Mouse (Mus musculus) A20 (cell line): Measurements from ENCODE around the gene Ostm1.

Experiments used
- DNase-seq: peaks from one replicate; pipeline ENCODE4 v3.0.0-alpha.2; 2011; ENCODE audit warnings: low read depth, low spot score

Gene Ostm1

DNA sequence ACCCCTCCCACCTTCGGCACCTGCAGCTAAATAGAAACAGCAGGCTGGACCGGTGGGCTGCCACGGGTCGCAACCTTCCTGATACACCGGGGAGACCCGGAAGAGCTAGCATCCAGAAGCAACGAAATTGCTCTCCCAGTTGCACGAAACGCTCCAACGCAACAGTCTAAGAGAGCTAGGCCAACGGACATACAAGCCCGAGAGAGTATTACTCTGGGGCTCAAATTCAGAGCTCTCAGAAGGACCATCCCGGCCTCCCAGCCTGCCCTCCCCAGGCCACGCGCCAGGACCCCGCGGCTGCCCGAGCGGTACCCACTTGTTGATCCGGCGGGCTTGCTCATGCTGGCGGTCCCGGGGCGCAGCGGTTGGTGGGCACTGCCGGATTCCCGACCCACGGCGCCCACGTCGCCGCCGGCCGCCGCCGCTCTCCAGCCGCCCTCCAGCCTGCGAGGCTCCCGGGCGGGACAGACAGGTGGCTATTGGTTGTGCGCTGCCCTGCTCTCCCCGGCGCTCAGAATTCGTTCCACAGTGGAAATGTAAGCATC is 984 bp upstream of the Ostm1 start:
- DNase-seq: no peak

DNA sequence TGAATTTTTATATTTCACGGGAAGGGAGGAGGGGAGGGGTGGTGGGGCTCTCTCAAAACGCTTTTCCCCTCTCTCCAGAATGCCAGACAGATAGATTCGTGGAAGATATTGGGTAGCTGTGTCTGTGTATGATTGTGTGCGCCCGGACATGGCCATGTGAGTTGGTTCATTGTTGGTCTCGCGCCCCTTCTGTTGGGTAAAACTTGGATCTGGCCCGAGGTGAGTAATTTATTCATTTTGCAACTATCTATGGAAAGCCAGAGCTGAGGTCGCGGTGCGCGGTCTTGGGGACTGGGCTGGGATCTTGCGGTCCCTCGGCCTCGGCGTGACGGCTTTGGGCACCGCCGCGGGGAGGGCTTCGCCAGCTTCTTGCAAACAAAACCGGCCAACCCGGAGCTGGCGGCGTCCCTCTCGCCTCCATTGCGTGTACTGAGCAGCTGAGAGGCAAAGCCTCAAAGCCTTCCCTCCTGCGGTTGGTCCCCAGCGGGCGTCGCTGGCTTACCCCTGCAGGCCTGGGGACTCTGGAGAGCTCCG is 347 bp downstream of the Ostm1 start:
- DNase-seq: no peak

DNA sequence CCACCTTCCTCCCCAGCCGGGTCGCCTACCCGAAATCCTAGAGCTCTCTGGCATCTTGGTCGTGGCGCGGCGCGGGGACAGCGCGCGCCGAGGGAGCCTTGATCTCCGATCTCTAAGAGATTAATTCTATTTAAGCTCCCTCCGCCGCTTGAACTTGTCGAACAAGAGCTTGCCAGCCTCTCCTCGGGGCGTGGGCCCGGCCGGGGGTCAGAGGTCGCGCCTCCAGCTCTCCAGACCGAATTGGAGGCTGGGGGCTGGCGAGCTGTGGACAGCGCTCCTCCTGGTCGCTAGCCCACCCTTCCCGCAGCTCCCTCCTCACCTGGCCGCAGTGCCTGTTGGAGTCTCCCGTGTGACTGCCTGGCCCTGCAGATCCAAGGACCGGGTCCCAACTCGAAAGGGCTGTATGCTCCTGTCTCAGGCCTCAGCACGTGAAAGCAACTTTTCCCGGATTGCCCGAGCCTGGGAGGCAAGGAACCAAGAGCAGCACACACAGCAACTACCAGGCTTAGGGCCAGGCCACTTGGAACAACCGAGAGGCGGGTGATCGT is 888 bp downstream of the Ostm1 start:
- no peak for DNase-seq

DNA sequence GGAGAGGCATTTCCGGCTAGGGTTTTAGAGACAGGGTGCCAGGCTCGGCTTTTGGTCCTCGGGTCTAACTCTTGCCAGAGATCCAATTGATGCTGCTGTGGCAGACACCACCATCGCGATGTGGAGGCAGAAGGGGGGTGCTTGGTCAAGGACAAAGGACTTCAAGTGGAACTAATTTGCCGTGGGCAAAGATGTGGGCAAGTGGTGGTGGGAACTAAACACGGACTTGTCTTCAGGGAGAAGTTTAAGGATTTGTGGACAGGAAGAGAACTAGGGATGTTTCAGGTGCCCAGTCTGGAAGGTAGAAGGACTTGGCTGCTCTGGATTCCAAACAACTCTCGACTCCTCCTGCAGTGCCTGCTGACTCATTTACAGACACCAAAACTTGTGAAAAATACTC is 1.5 kb downstream of the Ostm1 start:
- DNase-seq: no peak

DNA sequence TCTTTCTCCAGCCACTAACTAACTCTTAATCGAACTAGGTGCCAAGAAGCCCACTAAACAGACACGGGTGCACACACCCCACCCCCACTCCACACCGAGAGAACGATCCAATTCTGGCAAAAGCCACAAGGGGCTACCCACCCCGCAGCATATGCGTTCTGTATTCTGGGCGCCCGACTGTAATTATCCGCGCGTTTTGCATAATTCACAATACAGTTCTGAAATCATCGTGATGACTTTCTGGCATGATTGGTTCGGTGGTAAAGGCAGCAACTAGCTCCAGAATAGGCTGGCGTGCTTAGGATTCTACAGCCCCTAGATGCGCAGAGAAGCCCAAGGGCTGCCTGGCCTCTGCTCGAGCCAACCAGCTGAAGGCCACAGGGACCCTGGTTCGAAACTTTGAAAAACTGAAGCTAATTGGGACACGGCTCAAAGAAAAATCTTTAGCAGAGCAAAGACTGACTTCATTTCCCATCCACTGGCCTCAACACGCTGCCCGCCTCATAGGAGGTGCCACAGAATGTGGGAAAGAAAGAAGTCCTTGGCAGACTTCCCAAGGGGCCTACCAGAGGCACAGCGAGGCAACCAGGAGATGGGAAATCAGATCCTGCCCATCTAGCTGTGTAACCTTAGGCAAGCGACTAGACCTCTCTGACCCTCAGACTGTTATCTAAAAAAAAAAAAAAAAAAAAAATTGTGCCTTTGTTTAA is 2.1 kb downstream of the Ostm1 start:
- DNase-seq: no peak

DNA sequence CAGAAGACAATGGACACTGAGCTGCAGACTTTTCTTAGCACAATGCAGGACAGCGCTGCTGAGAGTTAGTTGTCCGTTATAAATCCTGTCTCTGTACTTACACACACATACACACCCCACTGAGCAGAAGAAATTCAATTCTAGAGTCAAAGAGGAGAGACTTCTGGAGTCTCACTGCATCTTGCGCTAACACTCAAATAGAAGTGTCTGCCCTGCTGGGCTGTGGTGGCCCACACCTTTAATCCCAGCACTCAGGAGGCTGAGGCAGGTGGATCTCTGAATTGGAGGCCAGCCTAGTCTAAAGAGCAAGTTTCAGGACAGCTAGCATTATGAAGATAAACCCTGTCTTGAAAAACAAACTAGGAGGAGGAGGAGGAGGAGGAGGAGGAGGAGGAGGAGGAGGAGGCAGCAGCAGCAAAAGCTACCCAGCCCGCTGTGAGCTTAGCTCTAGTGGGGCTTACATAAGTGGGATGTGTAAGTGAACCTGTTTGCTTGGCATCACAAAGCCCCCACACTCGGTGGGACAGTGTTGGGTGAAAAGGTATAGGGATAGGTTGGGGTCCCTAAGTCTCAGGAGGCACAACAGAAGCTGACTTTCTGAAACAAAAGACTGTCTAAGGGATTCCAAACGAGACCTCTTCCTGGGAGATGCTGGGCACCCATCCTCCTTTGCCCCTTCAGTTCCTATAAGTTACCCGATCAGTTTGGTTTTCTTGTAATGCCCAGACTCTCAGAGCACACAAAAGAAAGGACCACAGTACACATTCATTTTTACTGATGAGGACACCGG is 4.5 kb downstream of the Ostm1 start:
- DNase-seq: no peak

DNA sequence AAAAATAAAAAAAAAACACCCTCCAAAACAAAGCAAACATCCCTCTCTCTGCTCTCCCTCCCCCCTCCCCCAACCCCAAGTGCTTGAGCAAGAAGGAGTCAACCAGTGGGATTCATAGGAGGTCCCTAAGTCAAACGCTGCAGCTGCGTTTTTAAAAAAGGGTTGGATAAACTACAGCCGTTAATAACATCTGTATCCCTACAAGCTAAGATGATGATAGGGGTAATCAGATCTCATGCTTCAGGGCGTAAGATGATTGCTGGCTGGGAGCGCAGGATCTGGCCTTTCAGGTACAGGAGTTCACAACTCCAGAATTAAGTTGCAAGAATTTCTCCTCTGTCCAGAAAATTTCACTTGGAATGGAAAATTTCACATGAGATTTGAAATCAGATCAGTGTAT is 5.9 kb downstream of the Ostm1 start:
- DNase-seq: no peak

DNA sequence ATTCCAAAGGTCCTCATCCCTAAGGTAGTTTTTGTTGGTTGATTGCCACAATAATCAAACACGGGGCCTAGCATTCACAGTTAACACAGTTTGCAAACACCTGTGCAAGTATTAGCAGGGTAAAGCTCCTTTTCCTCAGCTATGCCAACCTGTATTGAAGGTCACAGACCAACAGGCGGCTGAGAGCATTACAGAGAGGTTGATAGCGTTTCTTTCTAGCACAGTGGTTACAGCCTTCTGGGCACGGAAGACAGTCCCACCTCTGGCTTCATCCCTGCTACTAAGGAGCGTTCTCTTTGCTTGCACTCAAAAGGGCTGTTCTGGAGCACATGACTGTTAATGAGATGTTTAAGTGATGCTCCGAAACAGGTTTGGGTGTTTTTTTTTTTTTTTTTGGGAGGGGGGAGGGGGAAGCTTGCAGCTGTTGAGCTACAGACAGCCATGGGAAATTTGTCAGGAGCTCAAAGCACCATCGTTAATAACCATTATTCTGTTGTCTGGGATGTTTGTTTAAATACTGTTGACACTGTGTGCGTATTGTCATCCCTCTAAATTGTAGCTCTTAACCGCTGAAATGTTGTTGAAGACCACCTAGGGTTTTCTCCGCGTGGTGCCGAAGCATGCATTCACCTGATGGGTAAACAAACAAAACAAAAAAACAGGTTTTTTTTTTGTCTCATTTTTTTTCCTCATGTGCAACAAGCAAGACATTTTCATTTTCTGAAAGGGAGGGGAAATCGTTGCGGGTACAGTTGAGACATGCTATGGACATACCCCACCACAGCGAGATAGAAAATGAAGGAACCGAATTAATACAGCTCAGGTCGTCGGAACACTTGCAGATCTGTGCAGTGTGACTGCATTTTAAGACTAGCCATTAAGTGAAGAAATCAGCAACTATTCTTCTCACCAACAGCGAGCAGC is 6.9 kb downstream of the Ostm1 start:
- DNase-seq: no peak

DNA sequence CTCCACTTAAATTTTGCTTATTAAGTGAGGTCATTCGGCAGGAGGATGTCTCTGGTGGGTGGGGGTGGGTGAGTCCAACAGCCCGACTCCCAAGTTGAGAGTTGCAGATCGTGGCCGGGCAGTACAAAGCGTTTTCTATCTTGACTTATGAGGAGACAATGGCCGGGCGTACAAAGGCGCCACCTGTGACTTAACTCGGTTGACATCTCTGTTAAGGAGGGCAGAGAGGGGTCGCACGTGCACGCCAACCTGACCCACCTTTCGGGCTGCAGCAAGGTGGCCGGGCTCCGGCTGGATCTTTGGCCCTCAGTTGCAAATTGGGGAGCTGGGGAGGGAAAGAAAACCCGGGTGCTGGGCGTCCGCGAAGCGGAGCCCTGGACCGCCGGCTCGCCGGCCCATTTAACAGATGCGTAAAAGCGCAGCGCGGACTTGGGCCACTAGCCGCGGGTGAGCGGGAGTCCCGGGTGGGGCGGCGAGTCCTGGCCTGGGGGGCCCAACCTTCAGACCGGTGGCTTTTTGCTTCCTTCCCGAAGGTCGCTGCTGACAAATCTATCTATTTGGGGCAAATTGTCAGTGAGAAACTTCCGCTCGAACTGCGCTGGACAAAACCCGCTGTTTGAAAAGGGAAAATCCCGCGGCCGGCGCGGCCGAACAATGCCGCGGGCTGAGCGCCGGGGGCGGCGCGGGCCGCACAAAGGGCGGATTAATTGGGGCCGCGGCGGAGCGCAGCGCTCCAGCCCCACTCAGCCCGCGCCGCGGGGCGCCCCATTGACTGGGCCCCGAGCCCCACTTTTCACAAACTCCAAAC is 7.8 kb downstream of the Ostm1 start:
- peak; percentile 56 for DNase-seq

DNA sequence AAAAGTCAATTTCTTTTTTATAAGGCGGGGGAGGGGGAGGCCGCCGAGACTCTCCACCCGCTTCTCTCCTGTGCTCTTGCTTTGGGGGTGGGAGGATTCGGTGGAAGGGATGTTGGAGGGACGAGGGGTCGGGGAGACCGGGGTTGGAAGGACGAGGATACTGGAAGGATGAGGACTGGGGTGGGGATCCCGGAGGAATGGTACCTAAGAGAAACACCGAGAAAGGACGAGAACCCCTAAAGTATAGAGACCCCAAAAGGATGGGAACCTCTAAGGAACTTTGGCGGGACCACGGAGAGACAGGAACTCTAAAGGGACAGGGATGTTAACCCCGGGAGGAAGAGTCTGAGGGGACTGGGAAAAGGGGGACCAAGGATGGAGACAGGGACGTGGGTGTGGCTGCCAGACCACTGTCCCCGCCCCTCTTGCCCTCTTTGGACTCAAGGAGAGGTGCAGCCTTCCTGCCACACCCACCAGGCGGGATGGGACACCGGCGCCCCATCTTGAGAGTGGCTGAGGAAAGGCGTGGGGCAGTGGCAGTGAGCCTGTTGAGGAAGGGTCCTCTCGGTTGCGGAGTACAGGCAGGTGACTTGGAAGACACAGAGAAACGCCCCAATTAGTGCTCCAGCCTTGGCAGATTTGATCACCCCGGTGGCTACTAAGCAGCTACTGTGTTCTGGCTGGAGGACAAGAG is 8.5 kb downstream of the Ostm1 start:
- DNase-seq: peak; percentile 11

DNA sequence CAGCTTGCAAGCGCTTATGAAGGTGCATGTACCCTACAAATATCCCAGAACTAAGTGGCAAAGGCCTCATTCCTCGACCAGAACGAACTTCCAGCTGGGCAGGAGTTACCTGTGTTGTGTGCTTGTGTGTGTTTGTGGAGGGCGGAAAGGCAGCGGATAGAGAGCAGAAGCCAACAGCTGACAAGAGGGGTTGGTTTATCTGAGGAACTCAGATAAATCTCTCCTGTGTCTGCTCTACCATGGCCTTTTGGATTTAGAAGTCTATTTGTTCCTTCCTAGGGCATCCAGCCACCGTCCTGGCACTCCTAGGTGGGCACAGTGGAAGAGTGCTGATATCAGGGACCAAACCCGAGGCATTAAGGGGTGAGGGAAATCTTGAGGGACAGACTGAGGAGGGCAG is 9.6 kb downstream of the Ostm1 start:
- DNase-seq: no peak

DNA sequence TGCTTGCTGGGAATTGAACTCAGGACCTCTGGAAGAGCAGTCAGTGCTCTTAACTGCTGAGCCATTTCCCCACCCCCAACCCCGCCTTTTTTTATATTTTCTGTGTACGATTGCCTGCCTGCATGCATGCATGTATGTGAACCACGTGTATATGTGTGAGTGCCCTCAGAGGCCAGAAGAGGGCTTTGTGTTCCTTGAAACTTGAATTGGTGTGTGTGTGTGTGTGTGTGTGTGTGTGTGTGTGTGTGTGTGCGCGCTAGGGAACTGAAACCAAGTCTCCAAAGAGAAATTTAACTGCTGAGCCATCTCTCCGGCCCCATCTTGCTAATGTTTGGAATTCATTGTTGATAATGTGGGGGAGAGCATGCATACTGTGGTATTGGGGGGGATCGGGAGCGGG is 15.0 kb downstream of the Ostm1 start:
- peak; percentile 54 for DNase-seq

DNA sequence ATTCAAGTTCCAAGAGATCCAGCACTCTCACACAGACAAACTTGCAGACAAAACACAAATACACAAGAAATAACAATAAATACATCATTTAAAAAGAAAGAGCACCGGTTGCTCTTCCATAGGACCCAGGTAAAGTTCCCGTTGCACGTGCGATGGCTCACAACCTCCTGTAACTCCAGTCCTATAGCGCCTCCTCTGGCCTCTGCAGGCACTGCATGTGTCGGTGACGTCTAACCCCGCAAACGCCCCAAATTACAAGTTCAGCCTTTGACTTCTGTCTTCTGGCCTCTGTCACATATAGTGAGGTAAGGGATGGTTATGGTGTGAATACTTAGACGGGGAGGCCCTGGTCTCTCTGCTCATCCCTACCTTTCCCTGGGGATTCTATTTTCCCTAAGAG is 17.9 kb downstream of the Ostm1 start:
- peak; percentile 55 for DNase-seq

DNA sequence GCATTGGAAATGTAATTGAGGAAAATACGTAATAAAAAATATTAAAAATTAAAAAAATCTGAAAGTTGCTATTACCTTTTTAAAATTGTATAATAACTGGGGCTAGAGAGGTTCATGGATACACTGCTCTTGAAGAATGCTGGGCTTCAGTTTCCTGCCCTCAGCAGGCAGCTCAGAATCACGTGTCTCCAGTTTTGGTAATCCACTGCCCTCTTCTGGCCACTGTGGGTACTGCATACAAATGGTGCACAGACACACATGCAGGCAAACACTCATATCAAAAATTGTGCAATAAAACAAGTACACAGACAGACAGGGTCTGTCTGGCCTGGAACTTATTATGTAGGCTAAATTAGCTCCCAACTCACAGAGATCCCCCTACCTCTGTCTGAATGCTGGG is 21.3 kb downstream of the Ostm1 start:
- peak; percentile 49 for DNase-seq

DNA sequence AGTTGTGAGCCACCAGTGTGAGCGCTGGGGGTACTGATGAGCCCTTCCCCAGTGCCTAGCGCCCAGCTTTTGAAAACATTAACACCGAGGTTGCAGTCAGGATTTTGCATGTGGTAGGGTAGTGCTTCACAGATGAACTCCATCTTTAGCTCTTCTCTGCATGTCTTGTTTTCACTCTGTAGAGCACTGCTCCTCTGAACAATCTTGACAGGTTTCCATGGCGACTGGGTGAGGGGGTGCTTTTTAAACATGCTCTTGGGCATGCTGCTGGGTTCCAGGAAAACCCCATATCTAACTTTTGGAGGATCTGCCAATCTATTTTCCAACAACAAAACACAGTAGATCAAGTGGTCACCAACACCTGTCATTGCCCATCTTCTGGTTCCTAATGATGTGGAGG is 23.1 kb downstream of the Ostm1 start:
- no peak for DNase-seq

DNA sequence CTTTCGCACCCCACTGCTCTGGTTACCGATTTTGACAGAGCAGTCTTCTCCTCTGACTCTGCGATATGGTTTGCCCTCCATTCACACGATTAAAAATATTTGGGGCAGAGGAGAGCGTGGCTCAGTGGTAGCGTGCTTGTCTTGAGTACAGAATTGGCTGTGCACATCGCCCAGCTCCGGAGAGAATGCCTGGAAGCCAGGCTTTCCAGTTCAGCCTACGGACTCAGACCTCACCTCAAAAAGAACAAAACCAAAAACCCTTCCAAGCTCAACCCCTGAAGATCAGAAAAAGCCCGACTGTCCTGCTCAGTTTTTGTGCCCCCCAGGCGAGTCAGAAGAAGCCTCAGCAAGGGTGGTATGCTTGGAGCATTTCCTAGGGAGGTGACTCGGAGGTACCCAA is 29.5 kb downstream of the Ostm1 start:
- no peak for DNase-seq

DNA sequence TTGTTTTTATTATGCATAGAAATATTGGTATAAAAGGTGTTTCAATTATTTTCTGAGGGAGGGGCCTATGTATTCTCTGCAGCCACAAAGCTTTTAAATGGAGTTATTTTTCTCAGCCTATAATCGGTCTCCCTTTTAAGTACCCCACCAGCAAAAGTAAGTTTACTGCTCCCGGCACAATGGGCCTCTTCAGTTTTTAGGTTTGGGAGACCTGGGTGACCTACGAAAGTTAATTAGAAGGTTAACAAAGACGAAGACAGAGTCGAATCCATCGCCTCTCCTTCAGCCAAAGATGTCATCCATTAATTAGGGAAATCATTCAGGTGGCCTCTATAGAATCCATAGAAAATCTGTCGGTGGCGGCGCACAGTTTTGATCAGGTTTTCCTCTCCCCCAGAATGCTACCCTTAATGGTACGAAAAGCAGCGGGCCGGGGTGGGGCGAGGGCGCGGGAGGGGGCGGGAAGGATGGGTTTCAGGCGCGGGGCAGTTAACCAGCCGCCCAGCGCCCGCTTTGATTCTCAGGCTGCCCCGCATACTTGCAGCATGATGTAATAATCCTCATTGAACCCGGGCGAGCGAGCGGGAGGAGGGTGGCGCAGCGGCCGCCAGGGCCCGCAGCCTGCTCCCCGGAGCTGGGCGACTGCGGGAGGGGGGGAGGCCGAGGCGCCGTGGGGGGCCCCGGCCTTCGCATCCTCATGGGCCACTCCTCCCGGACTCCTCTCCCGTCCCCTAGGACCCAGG is 30.2 kb downstream of the Ostm1 start:
- DNase-seq: no peak

DNA sequence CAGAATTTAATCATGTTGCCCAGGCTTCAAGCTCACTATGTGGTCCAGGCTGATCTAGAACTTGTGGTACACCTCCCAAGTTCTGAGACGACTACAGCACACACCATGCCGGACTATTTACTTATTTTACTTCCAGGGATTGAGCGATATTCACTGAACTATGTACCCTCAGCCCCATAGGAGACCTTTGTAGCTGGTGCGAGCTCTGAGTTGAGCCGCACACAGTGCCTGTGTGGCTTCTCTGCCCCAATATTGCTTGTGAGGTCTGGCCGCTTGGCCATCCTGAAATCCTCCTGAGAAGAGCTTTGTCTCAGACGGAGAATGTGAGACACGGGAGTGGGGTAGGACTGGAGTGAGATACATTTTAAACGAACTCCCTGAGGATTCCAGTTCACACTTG is 31.1 kb downstream of the Ostm1 start:
- no peak for DNase-seq

DNA sequence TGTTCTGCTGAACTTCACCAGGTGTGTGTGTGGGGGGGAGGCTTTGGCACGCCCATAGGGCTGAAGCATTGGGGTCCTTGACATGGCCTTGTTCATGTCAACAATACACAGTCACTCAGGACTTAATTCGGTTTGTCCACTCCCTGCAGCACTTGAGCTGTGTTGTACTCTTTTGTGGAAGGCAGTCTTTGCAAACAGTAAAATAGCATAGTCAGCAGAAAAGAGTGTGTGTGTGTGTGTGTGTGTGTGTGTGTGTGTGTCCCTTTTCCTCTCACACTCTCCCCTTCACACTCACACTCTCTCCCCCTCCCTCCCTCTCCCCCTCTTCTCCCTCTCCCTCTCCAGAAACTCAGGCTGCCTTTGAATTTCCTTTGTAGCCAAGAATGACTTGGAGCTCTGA is 34.7 kb downstream of the Ostm1 start:
- DNase-seq: no peak
